Mouse (Mus musculus) A20 (cell line): Measurements from ENCODE around the gene Usp21.
"Not testable (repeated sequence)": the region's sequence is repeated elsewhere in the genome, so short reads cannot be mapped to it uniquely, and the experiment has no call there.

ENCODE experiments used
- DNase-seq: peaks from one replicate; pipeline ENCODE4 v3.0.0-alpha.2; 2011; ENCODE audit warnings: low read depth, low spot score

The Usp21 gene

DNA sequence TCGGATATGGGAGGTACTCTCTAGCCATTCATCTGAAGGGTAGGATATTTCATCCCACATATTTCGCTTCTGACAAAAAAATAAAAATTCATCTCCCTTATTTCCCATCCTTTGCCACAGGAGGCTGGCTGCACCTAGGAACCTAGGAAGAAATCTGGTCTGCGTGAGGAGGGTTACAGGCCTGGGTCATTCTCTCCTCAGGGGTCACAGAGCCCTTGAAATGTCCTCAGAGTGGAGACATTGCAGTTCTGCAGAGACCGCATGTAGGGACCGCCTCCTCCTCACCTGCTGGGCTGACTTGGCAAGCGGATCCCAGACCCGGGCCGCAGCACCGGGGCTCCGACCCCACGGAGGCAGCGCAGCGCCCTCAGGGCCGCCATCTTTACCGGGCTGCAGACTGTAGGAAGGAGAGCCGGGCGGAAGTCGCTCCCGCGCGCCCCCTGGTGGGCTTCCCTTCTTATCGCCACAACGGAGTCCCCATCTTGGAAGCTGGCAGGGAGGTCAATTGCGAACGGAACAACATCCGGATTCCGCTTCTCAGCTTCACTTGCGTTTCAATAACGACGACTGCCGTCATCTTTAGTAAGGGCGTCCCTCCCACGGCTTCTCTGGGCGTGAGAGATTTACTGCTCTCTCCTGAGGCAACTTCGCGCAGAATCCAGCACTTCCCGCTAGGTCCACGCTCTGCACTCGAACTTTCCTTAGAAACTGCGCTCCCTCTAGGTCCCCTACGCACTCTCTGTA, 40.9 kb downstream of the Usp21 start:
- peak; percentile 96 for DNase-seq

DNA sequence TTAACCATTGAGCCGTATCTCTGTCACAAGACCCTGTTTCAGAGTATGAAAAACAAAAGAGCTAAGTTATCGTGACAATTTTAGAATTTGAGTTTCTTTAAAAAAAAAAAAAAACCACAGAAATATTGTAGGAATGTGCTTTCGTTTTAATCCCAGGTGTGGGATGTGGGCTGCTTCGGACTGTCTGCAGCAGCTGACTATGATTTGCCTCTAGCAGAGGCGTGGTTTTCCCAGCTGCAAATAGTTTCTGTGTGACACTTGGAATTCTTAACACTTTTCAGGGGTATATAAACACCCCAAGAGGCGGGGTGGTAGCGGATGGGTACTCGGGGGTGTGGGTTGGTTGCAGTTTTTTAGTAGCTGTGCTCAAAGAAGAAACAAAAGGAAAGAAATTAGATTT, 42.4 kb downstream of the Usp21 start:
- no peak for DNase-seq

DNA sequence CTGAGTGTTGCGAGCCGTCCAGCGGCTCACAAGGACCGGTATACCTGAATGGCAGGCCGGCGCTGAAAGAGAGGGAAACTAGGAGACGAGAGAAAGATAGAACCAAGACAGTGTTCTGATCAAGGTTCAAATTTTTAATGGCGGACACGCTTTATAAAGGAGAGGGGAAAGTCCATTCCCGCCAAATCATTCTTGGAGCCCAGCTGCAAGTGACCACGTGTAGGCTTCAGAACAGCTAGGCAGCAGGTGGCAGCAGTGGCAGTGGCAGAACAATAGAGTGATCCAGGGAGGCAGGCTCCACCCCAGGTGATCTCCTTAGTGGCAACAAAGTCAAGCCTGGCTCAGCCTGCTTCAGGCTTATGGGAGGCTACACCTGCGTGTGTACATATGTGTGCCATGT, 45.8 kb downstream of the Usp21 start:
- not testable (repeated sequence) for DNase-seq

DNA sequence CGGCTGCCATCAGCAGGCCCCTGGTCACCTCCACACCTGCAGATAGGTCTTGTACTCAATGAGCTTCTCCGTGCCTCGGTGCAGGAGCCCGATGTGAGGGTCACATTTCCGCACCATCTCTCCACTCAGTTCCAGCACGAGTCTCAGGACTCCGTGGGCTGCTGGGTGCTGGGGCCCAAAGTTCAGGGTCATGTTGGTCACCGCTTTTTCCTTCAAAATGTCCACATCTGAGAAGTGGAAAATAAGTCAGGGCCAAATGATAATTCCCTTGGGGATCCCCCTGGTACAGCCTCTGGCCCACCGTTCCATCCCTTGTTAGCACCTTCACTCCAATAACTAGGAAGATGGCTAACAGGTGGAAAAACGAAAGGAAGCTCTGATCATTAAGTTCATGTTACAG, 46.9 kb downstream of the Usp21 start:
- no peak for DNase-seq

DNA sequence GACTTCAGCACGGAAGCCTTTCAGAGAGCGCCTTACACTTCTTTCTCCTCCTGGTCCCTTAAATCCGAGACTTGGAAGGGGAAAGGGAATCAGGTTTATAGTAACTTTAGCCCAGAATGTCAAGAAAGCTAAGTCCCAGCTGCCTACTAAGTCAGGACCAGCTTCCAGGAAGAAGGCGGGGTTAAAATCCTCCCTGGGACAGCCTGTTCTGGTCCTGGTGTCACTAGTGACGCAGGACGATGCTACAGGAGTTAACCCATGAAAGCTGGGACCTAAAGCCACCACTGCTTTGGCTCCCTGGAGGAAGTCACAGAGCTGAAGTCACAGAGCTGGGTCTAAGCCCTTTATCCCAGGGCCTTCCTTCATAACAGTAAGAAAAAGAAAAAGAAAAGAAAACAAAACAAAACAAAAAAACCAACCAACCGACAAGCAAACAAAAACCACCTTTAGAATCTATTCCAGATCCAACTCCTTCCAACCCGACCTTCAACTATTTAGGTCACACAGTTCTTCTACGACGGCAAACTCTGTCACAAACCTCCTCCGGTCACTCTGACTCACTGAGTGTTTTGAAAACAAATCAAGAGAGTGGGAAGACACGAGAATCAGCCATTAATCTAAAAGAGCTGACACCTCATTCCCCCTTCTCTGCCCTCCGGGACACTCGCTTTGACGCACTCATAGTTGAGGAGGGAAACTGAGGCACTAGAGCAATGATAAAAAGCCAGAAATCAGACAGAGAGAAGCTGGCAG, 47.6 kb downstream of the Usp21 start:
- no peak for DNase-seq

DNA sequence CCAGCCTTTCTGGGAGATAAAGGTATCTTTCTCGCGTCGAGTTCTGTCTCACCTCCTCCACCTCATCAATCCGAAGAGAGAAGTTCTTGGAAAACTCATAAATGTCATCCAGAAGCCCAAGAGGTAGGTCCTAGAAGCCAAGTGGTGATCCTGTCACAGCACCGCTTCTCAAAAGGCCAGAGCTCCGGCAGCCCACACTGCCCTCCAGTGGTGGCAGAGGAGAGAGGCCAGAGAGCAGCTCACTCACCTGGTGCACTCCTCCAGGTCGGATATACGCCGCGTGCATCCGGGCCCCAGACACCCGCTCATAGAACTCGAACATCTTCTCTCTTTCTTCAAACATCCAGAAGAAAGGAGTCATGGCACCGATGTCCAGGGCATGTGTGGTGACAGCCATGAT, 49.3 kb downstream of the Usp21 start:
- peak; percentile 42 for DNase-seq

DNA sequence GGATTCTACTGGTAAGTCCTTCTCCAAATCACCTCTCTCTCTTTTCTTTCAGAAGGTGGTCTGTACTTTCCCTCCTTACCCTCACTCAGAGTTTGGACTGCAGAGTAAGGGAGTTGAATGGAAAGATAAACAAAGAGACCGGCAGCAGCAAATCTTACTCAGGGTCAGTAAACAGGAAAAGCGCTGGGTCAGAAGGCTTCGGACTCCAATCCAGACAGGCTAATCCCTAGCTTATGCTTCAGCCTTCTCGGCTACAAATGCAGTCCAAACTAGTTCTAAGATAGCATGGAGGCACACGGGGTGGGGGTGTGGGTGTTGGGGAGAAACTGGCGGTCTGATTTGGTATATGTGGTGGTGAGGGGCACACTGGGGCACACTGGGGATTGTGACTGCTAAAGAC, 50.4 kb downstream of the Usp21 start:
- DNase-seq = no peak

DNA sequence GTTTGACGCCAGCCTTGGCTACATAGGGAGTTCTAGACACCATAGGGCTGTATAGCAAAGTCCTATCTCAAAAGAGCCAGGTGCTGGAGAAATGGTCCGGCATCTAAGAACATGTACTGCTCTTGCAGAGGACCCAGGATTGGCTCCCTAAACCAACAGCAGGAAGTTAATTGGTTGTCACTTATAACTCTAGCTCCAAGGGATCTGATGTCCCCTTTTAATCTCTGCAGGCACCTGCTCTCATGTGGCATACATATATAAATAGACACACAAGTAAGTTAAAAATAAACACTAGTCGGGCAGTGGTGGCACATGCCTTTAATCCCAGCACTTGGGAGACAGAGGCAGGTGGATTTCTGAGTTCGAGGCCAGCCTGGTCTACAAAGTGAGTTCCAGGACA, 52.0 kb downstream of the Usp21 start:
- DNase-seq = no peak

DNA sequence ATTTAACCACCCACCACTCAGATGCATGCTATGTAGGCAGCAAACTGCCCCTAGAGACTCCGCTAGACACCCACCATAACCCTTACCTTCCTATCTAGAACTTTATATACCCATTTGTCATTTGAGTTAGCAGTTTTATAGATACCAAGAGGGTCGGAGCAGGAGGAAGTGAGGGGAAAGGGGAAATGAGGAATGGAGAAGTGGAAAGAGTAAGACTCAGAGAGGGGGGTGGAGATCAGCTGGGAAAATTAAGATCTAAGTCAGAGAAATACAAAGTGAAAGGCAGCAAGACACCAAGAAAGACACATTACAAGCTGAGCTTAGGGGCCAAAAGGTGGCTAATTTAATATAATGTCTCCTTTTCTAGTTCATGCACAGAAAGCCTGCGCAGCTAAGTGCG, 53.3 kb downstream of the Usp21 start:
- no peak for DNase-seq

DNA sequence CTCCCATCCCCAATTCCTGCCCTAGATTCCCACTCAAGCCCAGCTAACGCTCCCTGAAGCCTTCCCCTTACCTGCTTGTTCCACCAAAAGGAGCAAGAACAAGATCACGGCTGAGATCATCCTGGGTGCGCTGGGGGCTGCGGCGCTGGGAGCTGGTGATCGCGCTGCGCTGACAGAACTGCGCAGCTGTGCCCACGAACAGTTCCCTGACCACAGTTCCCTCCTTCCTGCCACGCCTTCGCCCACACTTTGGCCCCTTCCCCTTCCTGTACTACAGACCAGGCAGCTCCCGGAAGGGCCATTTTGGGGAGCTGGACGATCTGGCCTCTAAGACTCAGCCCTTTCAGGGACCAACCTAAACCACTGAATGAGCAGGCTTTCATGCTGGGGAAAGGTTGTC, 53.7 kb downstream of the Usp21 start, which contains the start of gene Fcer1g:
TSS of gene Fcer1g (minus strand) at position 240 of the 400 bp plus-strand sequence.
- no peak for DNase-seq

DNA sequence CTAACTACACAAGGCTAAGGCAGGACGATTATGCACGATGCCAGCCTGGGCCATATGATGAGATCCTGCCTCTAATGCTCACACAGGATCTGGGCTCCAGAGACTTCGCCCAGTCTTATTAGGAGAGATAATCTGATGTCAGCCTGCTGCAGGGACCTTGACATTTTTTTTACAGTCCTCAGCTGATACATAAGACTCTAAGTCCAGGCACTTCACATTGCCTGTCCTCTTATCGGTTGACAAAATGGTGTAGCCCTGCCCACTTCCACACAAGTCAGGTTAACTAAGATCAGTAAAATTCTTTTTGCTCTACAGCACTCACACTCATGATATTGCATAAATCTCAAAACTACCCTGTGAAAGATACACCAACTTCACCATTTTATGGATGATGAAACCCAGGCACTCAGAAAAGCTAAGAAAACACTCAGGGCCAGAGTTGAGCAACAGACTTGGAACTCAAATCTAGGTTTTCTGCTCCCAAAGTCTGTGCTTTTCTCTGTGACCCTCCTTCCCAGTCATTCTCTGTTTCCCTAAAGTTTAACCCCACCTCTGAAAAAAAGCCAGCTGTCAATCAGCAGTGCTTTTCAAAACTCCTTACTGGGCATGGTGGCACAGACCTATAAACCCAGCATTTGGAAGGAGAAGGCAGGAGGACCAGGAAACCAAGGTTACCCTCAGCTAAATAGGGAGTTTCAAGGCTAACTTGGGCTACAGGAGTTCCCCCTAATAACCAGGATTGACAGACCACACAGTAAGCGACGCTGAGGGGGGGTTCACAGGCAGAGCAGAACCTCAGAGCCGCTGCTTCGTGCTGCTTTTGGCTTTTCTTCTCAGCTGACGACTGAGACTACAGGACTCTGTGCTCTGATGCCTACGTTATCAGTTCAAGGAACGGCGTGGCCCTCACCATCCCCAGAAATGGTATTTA, 54.7 kb downstream of the Usp21 start:
- no peak for DNase-seq

DNA sequence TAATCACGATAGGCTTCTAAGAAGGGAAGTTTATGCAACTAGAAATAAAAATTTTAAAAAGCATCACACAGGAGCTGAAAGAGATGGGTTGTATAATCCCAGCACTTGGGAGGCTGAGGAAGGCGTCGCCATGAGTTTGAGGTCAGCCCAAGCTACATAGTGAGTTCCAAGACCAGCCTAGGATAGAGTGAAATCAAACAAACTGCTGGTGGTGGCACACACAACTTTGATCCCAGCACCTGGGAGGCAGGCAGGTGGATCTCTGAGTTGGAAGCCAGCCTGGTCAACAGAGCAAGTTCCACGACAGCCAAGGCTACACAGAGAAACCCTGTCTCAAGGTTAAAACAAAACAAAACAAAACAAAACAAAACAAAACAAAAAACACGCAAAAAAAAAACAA, 55.4 kb downstream of the Usp21 start:
- no peak for DNase-seq
